Comparison of ENCODE assay signal across 18 mouse cellular contexts in the genomic region with DNA sequence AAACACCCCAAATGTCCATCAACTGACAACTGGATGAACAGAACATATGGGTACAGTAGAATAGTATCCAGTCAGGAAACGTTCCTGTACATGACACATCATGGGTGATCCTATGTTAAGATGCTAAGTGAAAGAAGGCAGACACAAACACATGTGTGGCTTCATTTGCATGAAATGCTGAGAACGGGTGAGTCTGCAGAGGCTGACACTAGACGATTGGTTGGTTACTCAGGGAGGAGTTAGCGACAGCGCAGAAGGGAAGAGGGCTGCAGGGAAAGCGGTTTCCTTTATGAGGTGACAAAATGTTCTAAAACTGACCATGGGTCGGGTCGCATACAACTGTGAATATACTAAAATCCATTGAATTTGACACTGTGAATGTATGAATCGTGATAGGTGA. TPM values are rescaled to one million over a fixed set of nuclear protein-coding genes. Genes with fewer than 3 reads are reported as not detected.
A peak's percentile ranks its signal among the peaks of the same experiment; 100 is the strongest.
DNase-seq lines count a peak whose midpoint lies in the region; TF ChIP-seq lines count a peak whose summit lies in the region.
"Had no signal": no experiment of that assay in that cellular context is flagged by ENCODE, and none has a peak within 500 bp of the region (broad histone marks: within the 10 kb centered on the region; RNA-seq: fewer than 3 reads in every experiment).

No protein-coding gene starts in this region.

- no peaks in the 10 kb centered on the region for H3K79me2 ChIP-seq in CH12.LX (replicated peaks; ENCODE audit: control insufficient read depth, extremely low read depth, insufficient read depth, poor library complexity, severe bottlenecking)

- in situ Hi-C loops in CH12.LX (cut with MboI; ENCODE audit: low pct_ligation_motif_present, low pct_unique_long_range_greater_than_20kb, low sequenced_read_pairs), result no loop called here

- DNase-seq in 416B (ENCODE audit: low read depth) (peak; percentile 30), A20 (ENCODE audit: low read depth, low spot score) (peak; percentile 58), CH12.LX (ENCODE audit: extremely low read depth) (peak; percentile 56)
- no peak for DNase-seq in spleen, postnatal 36 days (ENCODE audit: low spot score in 2 of 2)
- DNase-seq in heart, adult 11 months, result no peak
- no peak for DNase-seq in kidney, adult 9 months
- DNase-seq: adrenal gland, adult 2 months; adrenal gland, adult 8-10 months; adrenal gland, postnatal 25 days; B cell, adult 2 months; cerebellum, adult 11 months; cerebellum, adult 11-12 months; cerebellum, adult 8-10 months had no signal

- TF ChIP-seq POLR2A in CH12.LX (IDR thresholded peaks at IDR 0.05; ENCODE audit: low read depth, low read length), result no peak

- H3K27me3 ChIP-seq in CH12.LX (replicated peaks), result peaks cover 12% of the 10 kb centered on the region
- H3K27me3 ChIP-seq: Patski had no signal

- H3K27ac ChIP-seq in CH12.LX (ENCODE audit: insufficient read depth, low read depth), result no peak overlapping the region

- no peaks in the 10 kb centered on the region for H3K36me3 ChIP-seq in CH12.LX (replicated peaks in 1 of 2; ENCODE audit: control insufficient read depth in 1 of 2, insufficient read depth in 1 of 2, low read length in 1 of 2)
- H3K36me3 ChIP-seq: G1E had no signal

- no peak for TF ChIP-seq EP300 in CH12.LX (IDR thresholded peaks at IDR 0.05; ENCODE audit: low read length)

- no peaks in the 10 kb centered on the region for H3K9me3 ChIP-seq in CH12.LX (replicated peaks; ENCODE audit: low read length)

- H3K9ac ChIP-seq in CH12.LX (ENCODE audit: insufficient read depth, low read depth), result no peak overlapping the region

- H3K4me3 ChIP-seq in CH12.LX (replicated peaks in 1 of 3; ENCODE audit: low read depth in 2 of 3, low read length in 2 of 3, poor library complexity in 1 of 3), result no peak overlapping the region

- peak overlapping the region; percentile 17; the same call in 1 of the 2 replicates for H3K4me2 ChIP-seq in CH12.LX (ENCODE audit: insufficient read depth, low read depth, poor library complexity, severe bottlenecking)

- no peak for TF ChIP-seq RAD21 in CH12.LX (IDR thresholded peaks at IDR 0.05; ENCODE audit: low read depth, low read length)

- H3K4me1 ChIP-seq in CH12.LX (ENCODE audit: control insufficient read depth in 1 of 2, insufficient read depth in 2 of 2), result peaks cover 49 to 66% of the 10 kb centered on the region in 2 experiments

- no peak for TF ChIP-seq CTCF in CH12.LX (conservative IDR thresholded peaks at IDR 0.05 in 1 of 2, IDR thresholded peaks at IDR 0.05 in 1 of 2; ENCODE audit: low read depth in 2 of 2, low read length in 2 of 2)

- dilution Hi-C loops in CH12.LX (cut with MboI; ENCODE audit: extremely low pct_ligation_motif_present, extremely low pct_unique_long_range_greater_than_20kb, low sequenced_read_pairs), result no loop called here

TF ChIP-seq in CH12.LX, 34 proteins besides CTCF, POLR2A, EP300 and RAD21:
- no peak for TF ChIP-seq IRF4 (IDR thresholded peaks at IDR 0.05; ENCODE audit: low read depth, low read length)
- TF ChIP-seq ZMIZ1 (IDR thresholded peaks at IDR 0.05; ENCODE audit: low read depth, low read length), result no peak
- no peak for TF ChIP-seq TBP (conservative IDR thresholded peaks at IDR 0.05; ENCODE audit: low read depth, low read length)
- TF ChIP-seq POLR2AphosphoS2 (IDR thresholded peaks at IDR 0.05; ENCODE audit: low read depth, low read length), result no peak
- no peak for TF ChIP-seq MEF2A (IDR thresholded peaks at IDR 0.05; ENCODE audit: borderline replicate concordance, low read depth, low read length)
- no peak for TF ChIP-seq USF2 (conservative IDR thresholded peaks at IDR 0.05; ENCODE audit: low read depth, low read length)
- TF ChIP-seq CHD1 (IDR thresholded peaks at IDR 0.05; ENCODE audit: low read depth, low read length), result no peak
- no peak for TF ChIP-seq BHLHE40 (IDR thresholded peaks at IDR 0.05; ENCODE audit: low read depth, low read length)
- no peak for TF ChIP-seq ZNF384 (IDR thresholded peaks at IDR 0.05; ENCODE audit: low read depth, low read length)
- no peak for TF ChIP-seq MAZ (IDR thresholded peaks at IDR 0.05; ENCODE audit: low read depth, low read length)
- TF ChIP-seq MYC (IDR thresholded peaks at IDR 0.05; ENCODE audit: low read depth, low read length), result no peak
- TF ChIP-seq USF1 (IDR thresholded peaks at IDR 0.05; ENCODE audit: low read depth, low read length), result no peak
- no peak for TF ChIP-seq TCF12 (IDR thresholded peaks at IDR 0.05; ENCODE audit: low read depth, low read length)
- TF ChIP-seq JUND (conservative IDR thresholded peaks at IDR 0.05; ENCODE audit: low read depth, low read length), result no peak
- no peak for TF ChIP-seq MAX (IDR thresholded peaks at IDR 0.05; ENCODE audit: low read length)
- TF ChIP-seq MAFK (IDR thresholded peaks at IDR 0.05; ENCODE audit: insufficient replicate concordance, low read length), result no peak
- no peak for TF ChIP-seq UBTF (IDR thresholded peaks at IDR 0.05; ENCODE audit: low read depth, low read length)
- no peak for TF ChIP-seq CHD2 (IDR thresholded peaks at IDR 0.05; ENCODE audit: low read length)
- TF ChIP-seq SIN3A (IDR thresholded peaks at IDR 0.05; ENCODE audit: low read length), result no peak
- no peak for TF ChIP-seq NELFE (IDR thresholded peaks at IDR 0.05; ENCODE audit: low read depth, low read length)

RNA-seq across cellular contexts. Expression of a gene that starts 18.6 kb away (rescaled TPM):
- total RNA-seq in CH12.LX (2012; rRNA removed) (22.4 and 26.4 TPM in 2 replicates), CH12.LX (2014; rRNA removed) (49.5 and 52.7 TPM in 2 replicates)
- 27.9 and 28.9 TPM in 2 replicates for polyA plus RNA-seq in CH12.LX (2012; ENCODE audit: insufficient read length, low read depth)
- total RNA-seq: G1E had no signal
- polyA plus RNA-seq: G1E had no signal

RNA-seq across cellular contexts. Expression of a gene that starts 23.1 kb away (rescaled TPM):
- total RNA-seq in CH12.LX (2012; rRNA removed), result 0.29 and 0.93 TPM in 2 replicates
- total RNA-seq in CH12.LX (2014; rRNA removed), result 0.81 and 0.90 TPM in 2 replicates
- 0.71 and 1.0 TPM in 2 replicates for polyA plus RNA-seq in CH12.LX (2012; ENCODE audit: insufficient read length, low read depth)
- total RNA-seq: adrenal gland, adult 18-20 months; adrenal gland, adult 2 months; adrenal gland, adult 8-10 months; adrenal gland, postnatal 36 days had no signal
- polyA plus RNA-seq: CD4-positive, CD25-positive, alpha-beta regulatory T cell, adult 4 months; G1E had no signal

Comparison
In these comparisons a context has a peak if more than half of its experiments do, and no peak if none do; other contexts are left out.
1. DNase-seq: peak in 416B (single experiment), A20 (single experiment) and CH12.LX (single experiment); none in spleen, postnatal 36 days (0 of 2), heart, adult 11 months (single experiment) and kidney, adult 9 months (single experiment).